Mouse (Mus musculus) monocyte, adult 2 months (primary cell): Measurements from ENCODE around the gene Primpol.

ENCODE experiments used
- DNase-seq, 2 experiments: peaks; one replicate each; pipeline ENCODE4 v3.0.0; 2022; ENCODE audit warnings: low spot score in 2 of 2, low read depth in 1 of 2

The Primpol gene

GRCm38 (mm10) chr8:46616879-46617689 lies at the start of gene Primpol, which contains the start of gene Casp3:
TSS of gene Primpol (minus strand) at chr8:46617212.
TSS of gene Casp3 (plus strand) at chr8:46617291.
- DNase-seq: peak; percentile 82 to 90

GRCm38 (mm10) chr8:46655919-46656318 lies 38.9 kb upstream of the Primpol start:
- DNase-seq: no peak

DNA sequence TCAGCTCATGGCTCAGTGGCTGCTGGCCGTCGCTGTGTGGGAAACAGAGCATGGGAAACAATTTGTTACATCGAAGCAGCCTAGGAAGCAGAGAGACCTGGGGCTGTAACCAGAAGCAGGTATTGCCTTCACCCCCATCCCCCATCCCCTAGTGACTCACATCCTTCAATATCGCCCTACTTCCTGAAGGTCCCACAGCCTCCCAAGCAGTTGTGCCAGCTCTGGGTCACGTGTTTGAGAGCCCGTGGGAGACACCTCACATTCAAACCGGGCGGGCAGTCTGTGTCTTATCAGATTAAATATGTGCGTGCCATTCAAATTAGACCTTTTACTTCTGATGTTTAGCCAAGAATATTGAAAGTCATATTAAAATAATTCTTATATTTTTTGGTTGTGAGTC lies 34.9 kb upstream of the Primpol start:
- no peak for DNase-seq

DNA sequence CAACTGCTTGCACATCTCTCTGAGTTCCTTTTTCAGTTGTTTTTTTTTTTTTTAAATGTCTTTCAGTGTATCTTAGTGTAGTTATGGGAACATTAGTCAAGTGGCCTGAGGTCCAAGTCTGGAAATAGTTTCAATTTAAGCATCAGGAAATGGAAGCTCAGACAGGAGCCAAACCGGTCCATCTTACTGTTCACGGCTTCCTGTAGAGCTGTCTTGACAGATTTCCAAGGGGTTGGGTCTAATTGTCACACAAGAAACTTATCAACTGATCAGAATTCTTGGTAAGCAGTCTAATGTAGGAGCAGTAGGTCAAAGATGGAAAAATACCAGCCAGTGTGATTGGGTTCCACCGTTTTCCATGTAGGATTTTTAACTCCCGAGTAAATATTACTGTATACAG lies 31.4 kb upstream of the Primpol start:
- no peak for DNase-seq

DNA sequence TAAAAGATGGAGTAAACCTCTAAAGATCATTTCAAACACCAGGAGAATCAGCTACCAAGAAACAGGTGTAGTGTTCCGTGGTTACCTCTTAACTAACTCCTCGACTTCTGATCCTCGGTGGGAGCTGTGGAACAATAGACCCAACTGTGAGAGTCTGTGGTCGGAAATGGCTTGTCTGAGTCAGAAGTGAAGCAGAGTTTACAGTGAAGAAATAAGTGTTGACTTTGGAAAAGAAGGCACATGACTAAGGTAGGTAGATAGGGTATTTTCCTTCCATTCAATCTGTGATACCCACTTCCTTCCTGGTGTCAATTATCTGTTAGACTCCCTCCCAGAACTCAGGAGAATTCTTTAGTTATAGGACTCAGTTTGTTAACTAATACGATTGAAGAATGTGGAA lies 24.3 kb upstream of the Primpol start:
- no peak for DNase-seq

DNA sequence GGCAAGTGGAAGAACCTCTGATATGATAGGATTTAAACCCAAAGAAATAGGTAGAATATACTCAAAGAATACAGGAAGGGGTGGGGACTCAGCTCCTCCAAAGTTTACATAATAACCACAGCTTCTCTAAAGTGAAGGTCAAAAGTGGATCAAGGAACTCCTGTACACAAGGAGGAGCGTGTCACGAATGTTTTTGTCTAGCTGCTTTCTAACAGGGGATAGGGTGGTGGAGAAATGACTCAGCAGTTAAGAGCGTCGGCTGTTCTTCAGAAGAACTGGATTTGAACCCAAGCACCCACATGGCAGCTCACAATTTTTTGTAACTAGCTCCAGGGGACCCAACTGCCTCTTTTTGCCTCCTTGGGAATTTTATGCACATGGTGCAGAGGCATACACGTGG lies 22.8 kb upstream of the Primpol start:
- DNase-seq: no peak

- no peak for DNase-seq
These were observed 22.1 kb upstream of the Primpol start for GRCm38 (mm10) chr8:46639010-46639571.

DNA sequence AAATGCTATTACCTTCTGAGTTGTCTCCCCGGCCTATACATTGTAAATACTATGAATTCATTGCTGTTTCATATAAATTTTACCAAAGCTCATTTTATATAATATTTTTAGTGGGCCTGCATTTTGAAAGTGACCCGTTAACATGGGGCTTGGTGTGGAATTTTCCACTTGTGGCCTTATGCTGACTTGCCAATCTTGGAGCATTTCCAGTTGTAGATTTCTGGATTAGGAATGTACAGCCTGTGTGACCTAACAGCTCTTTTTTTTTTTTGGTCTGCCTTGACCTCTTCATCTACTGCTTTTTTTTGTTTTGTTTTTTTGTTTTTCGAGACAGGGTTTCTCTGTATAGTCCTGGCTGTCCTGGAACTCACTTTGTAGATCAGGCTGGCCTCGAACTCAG lies 13.9 kb upstream of the Primpol start:
- no peak for DNase-seq

GRCm38 (mm10) chr8:46630422-46630821 lies 13.4 kb upstream of the Primpol start:
- no peak for DNase-seq

DNA sequence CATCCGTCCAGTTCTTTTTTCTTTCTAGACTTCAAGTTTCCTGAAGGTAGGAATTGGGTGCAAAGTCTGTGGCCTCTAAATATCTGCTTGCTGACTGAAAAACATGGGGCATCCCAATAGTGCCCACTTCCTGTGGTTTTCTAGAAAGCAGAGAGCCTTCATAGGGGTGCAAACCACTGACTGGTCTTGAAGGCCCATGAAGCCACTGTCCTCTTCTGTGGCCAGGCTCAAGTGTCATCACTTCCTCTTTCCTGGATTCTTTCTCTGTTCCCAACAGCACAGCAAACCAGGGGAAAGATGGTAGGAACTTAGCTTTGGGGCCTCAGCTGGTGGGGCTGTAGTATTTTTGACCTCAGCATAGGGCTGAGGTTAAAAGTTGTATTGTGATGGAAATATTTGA lies 11.6 kb upstream of the Primpol start:
- no peak for DNase-seq

DNA sequence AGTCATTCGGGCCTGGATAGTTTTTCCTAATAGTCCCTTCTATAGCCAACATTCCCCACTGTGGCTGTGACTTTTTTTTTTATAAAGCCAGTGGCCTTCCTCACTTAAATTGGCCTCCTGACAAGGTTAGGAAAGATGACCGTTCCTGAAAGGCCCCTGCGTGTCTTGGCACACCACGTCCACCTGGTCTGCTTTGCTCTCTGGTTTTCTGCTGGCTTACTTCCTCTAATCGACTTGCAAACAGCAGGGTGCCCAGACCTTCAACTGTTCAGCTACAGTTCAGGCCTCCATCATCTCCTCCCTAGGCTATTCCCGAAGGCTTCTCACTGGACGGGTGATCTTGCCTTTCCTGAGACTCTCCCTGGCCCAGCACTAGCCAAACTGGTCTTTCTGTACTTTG lies 10.9 kb upstream of the Primpol start:
- no peak for DNase-seq

DNA sequence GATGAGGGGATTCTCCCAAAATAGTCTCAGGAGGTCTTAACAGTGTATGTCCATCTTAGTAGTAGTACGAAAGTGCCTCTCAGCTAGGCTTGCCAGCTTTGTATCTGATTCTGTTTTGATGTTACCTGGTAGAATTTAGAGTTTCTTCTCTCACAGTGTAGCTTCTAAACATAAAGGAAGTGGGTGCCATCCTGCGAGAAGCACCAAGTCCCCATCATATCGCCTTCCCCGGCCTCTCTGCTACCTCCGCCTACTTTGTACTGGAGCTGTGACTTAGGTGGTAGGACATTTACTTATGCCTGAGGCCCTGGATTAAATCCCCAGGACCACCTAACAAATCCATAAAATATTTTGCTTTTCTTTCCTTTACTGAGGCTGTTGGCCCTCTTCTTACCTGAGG lies 9.6 kb upstream of the Primpol start:
- no peak for DNase-seq

DNA sequence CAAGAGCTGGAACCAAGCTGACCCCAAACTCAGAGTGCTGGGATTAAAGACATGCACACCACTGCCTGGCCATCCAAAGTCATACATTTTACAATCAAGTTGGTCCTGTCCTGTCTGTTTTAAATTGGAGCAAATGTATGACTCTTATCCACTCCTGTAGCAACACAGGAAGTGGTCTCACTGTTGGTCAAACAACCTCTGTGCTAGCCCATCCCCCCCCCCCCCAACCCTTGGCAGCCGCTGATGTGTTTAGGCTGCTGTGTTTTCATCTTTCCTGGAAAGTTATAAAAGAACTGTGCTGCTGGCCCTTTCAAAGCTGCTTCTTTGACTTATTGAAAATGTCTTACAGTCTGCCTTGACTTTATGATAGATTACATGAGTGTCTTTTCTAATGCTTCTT lies 8.2 kb upstream of the Primpol start:
- no peak for DNase-seq

DNA sequence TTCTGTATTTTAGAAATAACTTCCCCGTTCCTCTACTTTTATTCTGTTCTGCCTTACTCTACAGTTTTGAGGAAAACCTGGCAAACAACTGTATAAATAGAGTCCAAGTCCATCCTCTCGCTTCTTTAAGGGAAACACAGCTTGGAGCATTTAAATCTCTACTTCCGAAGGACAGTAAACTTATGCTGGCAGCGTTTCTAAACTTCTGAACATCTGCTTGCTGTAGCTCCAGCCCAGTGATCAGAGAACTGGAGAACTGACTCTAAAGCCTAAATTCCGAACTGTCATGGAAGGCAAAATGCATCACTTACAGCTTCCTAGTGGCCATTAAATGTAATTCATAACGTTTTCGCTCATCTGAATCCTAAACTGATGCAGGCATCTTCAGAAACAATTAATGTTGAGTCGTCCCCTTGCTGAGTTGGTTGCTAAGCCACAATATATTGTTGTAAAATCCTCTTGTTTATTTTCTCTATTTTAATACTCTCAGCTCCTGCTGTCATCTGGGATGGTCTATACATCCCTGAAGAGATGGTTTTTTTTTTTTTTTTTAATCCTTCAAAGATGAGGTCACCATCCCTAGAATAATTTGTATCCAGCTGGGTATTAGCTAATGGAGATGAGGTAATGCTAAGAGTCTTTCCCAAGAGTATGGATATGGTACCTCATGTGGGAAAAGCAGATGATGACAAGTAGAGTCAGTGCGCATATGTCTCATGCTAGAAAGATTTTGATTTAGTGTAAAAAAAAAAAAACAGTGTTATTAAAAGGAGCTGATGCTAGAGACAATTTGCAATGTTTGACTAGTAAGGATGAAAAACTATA lies 5.6 kb upstream of the Primpol start:
- no peak for DNase-seq

GRCm38 (mm10) chr8:46618639-46619320 lies 1.8 kb upstream of the Primpol start:
- no peak for DNase-seq

DNA sequence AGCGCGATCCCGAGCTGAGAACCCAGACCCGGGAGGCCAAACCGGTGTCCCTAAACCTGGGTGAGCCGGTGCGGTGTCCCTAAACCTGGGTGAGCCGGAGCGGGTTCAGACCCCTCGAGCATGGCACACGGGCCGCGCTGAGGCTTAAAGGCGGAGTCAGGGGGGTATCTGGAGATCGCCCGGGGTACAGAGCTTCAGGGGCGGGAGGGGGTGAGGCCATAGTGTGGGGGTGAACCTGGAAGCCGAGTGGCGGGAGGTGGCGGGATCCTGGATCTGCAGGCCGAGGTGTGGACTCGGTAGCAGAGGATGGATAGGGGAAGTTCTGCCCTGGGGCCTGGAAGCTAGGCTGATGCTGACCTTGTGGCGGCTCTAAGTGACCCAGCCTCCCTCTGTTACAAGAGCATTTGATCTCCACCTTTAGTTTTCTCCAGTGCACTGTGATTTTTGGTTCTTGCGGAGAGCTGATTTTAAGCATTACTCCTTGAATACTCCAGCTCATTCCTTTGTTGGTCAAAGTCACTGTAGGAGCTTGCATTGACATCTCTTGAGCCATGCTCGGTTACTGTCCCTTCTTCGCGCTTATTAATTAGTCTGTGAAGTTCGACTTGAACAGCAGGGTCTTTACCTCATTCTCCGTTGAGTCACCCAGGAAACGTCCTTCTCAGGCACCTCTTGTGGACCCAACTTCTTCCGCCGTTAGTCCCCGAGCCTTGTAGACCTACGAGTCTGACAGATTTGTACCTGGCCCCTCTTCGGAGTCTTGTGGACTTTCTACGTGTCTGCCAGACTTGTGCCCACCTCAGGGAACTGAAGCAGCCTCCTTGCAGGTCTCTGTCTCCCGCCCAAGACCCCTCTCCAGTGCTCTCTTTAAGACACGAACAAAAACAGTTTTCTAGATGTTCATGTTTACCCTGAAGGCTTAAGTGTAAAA lies 943 bp upstream of the Primpol start:
- DNase-seq: no peak

GRCm38 (mm10) chr8:46615936-46616335 lies 1.1 kb downstream of the Primpol start:
- DNase-seq: no peak

GRCm38 (mm10) chr8:46613377-46613776 lies 3.6 kb downstream of the Primpol start:
- no peak for DNase-seq

- DNase-seq: no peak
These were observed 4.1 kb downstream of the Primpol start for GRCm38 (mm10) chr8:46612913-46613312.

DNA sequence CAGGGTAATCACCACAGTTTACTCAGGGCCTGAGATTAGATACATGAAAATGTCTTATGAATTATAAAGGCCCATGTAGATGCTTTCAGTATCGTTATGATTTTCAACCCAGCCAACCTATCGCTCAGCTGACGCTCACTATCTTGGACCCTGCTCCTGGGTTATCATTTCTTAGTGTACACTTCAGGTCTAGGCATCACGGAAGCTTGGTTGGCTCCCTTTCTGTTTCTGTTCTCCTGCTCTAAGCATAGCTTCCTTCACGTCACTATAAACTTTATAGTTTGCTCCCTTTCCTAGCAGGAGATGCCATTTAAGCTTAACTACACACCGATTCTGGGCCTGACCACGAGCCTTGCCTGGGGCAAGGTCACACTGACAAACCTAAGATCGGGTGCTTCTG lies 5.5 kb downstream of the Primpol start:
- no peak for DNase-seq
